In genomic region chr10:80304862-80305261, GRCm38 (mm10) we compare ENCODE assay signal across 8 mouse cellular contexts. TPM values are rescaled to one million over a fixed set of nuclear protein-coding genes. Genes with fewer than 3 reads are reported as not detected.
DNase-seq lines count a peak whose midpoint lies in the region; ATAC-seq and TF ChIP-seq lines count a peak whose summit lies in the region.

No protein-coding gene starts in this region.

- peak in 1 of 2 experiments; percentile 44; a peak in 1 of 4 replicates for TF ChIP-seq POLR2A in MEL (IDR thresholded peaks at IDR 0.05; ENCODE audit: control insufficient read depth in 1 of 2, insufficient read depth in 1 of 2, low read depth in 1 of 2, low read length in 2 of 2, poor library complexity in 1 of 2)

- WGBS in hindbrain, embryonic 12.5 days = 23% methylated on average over 25 of the region's 25 CpGs
- 3% methylated on average over 25 of the region's 25 CpGs for WGBS in liver, embryonic 13.5 days (ENCODE audit: insufficient replicate concordance)
- WGBS in neural tube, embryonic 14.5 days = 16% methylated on average over 25 of the region's 25 CpGs

- DNase-seq in A20 (ENCODE audit: low read depth, low spot score) = peak; percentile 90
- peak; percentile 82 for DNase-seq in MEL (ENCODE audit: low read depth, low spot score)
- peak; percentile 67 for DNase-seq in liver, embryonic 13.5 days
- DNase-seq in left cerebral cortex, adult 11 months (ENCODE audit: low spot score) = no peak
- DNase-seq in layer of hippocampus, adult 11-12 months (ENCODE audit: low spot score) = no peak
- no peak for DNase-seq in layer of hippocampus, adult 2 months (ENCODE audit: low spot score in 2 of 2)

- no peak overlapping the region for H3K27ac ChIP-seq in MEL (ENCODE audit: control insufficient read depth, low read depth, low read length)
- H3K27ac ChIP-seq in hindbrain, embryonic 12.5 days = no peak overlapping the region
- H3K27ac ChIP-seq in liver, embryonic 13.5 days = no peak overlapping the region
- no peak overlapping the region for H3K27ac ChIP-seq in neural tube, embryonic 14.5 days (ENCODE audit: low read depth, low read length)
- no peak overlapping the region for H3K27ac ChIP-seq in layer of hippocampus, adult 2 months

- peak overlapping the region; percentile 40 for H3K9ac ChIP-seq in MEL (ENCODE audit: control insufficient read depth, low read depth, low read length, poor library complexity, severe bottlenecking)
- peak overlapping the region; percentile 39 for H3K9ac ChIP-seq in hindbrain, embryonic 12.5 days
- H3K9ac ChIP-seq in liver, embryonic 13.5 days = no peak overlapping the region
- H3K9ac ChIP-seq in neural tube, embryonic 14.5 days (replicated peaks; ENCODE audit: low read depth, low read length) = 0 out of 2 replicates have a peak overlapping the region, but pooled peaks have one; percentile 34

- H3K9me3 ChIP-seq in MEL (replicated peaks; ENCODE audit: insufficient read depth, low read length) = no peaks in the 10 kb centered on the region
- no peaks in the 10 kb centered on the region for H3K9me3 ChIP-seq in hindbrain, embryonic 12.5 days (replicated peaks)
- H3K9me3 ChIP-seq in liver, embryonic 13.5 days (replicated peaks) = no peaks in the 10 kb centered on the region
- H3K9me3 ChIP-seq in neural tube, embryonic 14.5 days (ENCODE audit: control insufficient read depth, low read length) = no peaks in the 10 kb centered on the region

- H3K4me3 ChIP-seq in MEL (ENCODE audit: control insufficient read depth in 1 of 2, insufficient read depth in 1 of 2, low read depth in 2 of 2, low read length in 2 of 2) = peak overlapping the region; percentile 55
- peak overlapping the region; percentile 14 for H3K4me3 ChIP-seq in hindbrain, embryonic 12.5 days
- peak overlapping the region; percentile 8 for H3K4me3 ChIP-seq in liver, embryonic 13.5 days (replicated peaks)
- 0 out of 2 replicates have a peak overlapping the region, but pooled peaks have one; percentile 7 for H3K4me3 ChIP-seq in neural tube, embryonic 14.5 days (ENCODE audit: low read depth, low read length)
- H3K4me3 ChIP-seq in layer of hippocampus, adult 2 months = no peak overlapping the region

- no peak for TF ChIP-seq CTCF in MEL (IDR thresholded peaks at IDR 0.05 in 2 of 3, conservative IDR thresholded peaks at IDR 0.05 in 1 of 3; ENCODE audit: control insufficient read depth in 1 of 3, insufficient read depth in 1 of 3, low read depth in 2 of 3, low read length in 3 of 3, poor library complexity in 1 of 3, severe bottlenecking in 1 of 3)
- TF ChIP-seq CTCF in layer of hippocampus, adult 2 months (conservative IDR thresholded peaks at IDR 0.05) = no peak

- TF ChIP-seq EP300 in MEL (IDR thresholded peaks at IDR 0.05; ENCODE audit: low read depth in 1 of 2, low read length in 2 of 2) = no peak

- H3K27me3 ChIP-seq in MEL (ENCODE audit: control insufficient read depth in 1 of 2, insufficient read depth in 2 of 2, low read length in 2 of 2) = no peaks in the 10 kb centered on the region
- peaks cover 10% of the 10 kb centered on the region for H3K27me3 ChIP-seq in hindbrain, embryonic 12.5 days
- H3K27me3 ChIP-seq in liver, embryonic 13.5 days = peaks cover 98% of the 10 kb centered on the region
- no peaks in the 10 kb centered on the region for H3K27me3 ChIP-seq in neural tube, embryonic 14.5 days (ENCODE audit: control insufficient read depth, insufficient read depth, low read length)

- no peaks in the 10 kb centered on the region for H3K36me3 ChIP-seq in MEL (ENCODE audit: control insufficient read depth in 1 of 2, insufficient read depth in 2 of 2, low read length in 2 of 2)
- peaks cover 66% of the 10 kb centered on the region for H3K36me3 ChIP-seq in hindbrain, embryonic 12.5 days
- no peaks in the 10 kb centered on the region for H3K36me3 ChIP-seq in liver, embryonic 13.5 days
- H3K36me3 ChIP-seq in neural tube, embryonic 14.5 days (ENCODE audit: control insufficient read depth, insufficient read depth, low read length) = peaks cover 64% of the 10 kb centered on the region

- 0 out of 4 replicates have a peak, but pooled peaks cover 0 to 2% of the 10 kb centered on the region in 2 experiments for H3K4me1 ChIP-seq in MEL (ENCODE audit: control insufficient read depth in 1 of 2, insufficient read depth in 2 of 2, low read length in 2 of 2)
- peaks cover 35% of the 10 kb centered on the region for H3K4me1 ChIP-seq in hindbrain, embryonic 12.5 days
- H3K4me1 ChIP-seq in liver, embryonic 13.5 days (replicated peaks) = peaks cover 19% of the 10 kb centered on the region
- H3K4me1 ChIP-seq in neural tube, embryonic 14.5 days (ENCODE audit: control insufficient read depth, insufficient read depth, low read length) = peaks cover 25% of the 10 kb centered on the region

- peak overlapping the region; percentile 31 for H3K4me2 ChIP-seq in hindbrain, embryonic 12.5 days (replicated peaks)
- H3K4me2 ChIP-seq in liver, embryonic 13.5 days = peak overlapping the region; percentile 43
- H3K4me2 ChIP-seq in neural tube, embryonic 14.5 days (ENCODE audit: low read depth, low read length) = peak overlapping the region; percentile 29; the same call in 1 of the 2 replicates

- no peaks in the 10 kb centered on the region for H3K79me2 ChIP-seq in MEL (ENCODE audit: control insufficient read depth, insufficient read depth, low read length, poor library complexity)

- no peak for ATAC-seq in hindbrain, embryonic 12.5 days (ENCODE audit: low FRiP score)
- ATAC-seq in liver, embryonic 13.5 days (ENCODE audit: low read depth) = peak; percentile 63
- ATAC-seq in neural tube, embryonic 14.5 days (ENCODE audit: low read depth) = no peak

- no peak for TF ChIP-seq RAD21 in MEL (IDR thresholded peaks at IDR 0.05; ENCODE audit: low read depth, low read length)

TF ChIP-seq in MEL, 35 proteins besides CTCF, POLR2A, EP300 and RAD21:
- TF ChIP-seq ZC3H11A (IDR thresholded peaks at IDR 0.05; ENCODE audit: low read depth, low read length) (no peak), NRF1 (IDR thresholded peaks at IDR 0.05; ENCODE audit: insufficient read depth, low read depth, low read length, poor library complexity, severe bottlenecking) (peak; percentile 43; the same call in 1 of the 2 replicates)

RNA-seq across cellular contexts. Expression of gene Apc2, which starts 9.1 kb away (rescaled TPM):
- total RNA-seq in MEL (2012; rRNA removed) = 0.39 and 0.58 TPM in 2 replicates
- polyA plus RNA-seq in MEL (2012; ENCODE audit: insufficient read depth in 1 of 2, insufficient read length in 2 of 2, low read depth in 1 of 2, low replicate concordance in 2 of 2, missing spikeins in 1 of 2) = 1 to 10 TPM in 1 of 2 experiments, not detected in 1; 1.2 TPM
- 170 and 191 TPM in 2 replicates for polyA plus RNA-seq in hindbrain, embryonic 12.5 days (2016; fragmentation: Nextera tagmentation; extraction: Ambion mirVana)
- polyA plus RNA-seq in liver, embryonic 13.5 days (2015; fragmentation: Nextera tagmentation; extraction: Ambion mirVana) = 0.13 and 0.24 TPM in 2 replicates
- 169 and 231 TPM in 2 replicates for polyA plus RNA-seq in neural tube, embryonic 14.5 days (2014; fragmentation: Nextera tagmentation; extraction: Ambion mirVana)
- 100 to 1,000 TPM in 1 of 2 experiments, 10 to 100 TPM in 1; 98.3 to 110 TPM for total RNA-seq in layer of hippocampus, adult 2 months (2021)

RNA-seq across cellular contexts. Expression of gene Rps15, which starts 12.6 kb away (rescaled TPM):
- 3,963 and 4,320 TPM in 2 replicates for total RNA-seq in MEL (2012; rRNA removed)
- 1,000 to 10,000 TPM; 1,331 to 3,905 TPM for polyA plus RNA-seq in MEL (2012; ENCODE audit: insufficient read depth in 1 of 2, insufficient read length in 2 of 2, low read depth in 1 of 2, low replicate concordance in 2 of 2, missing spikeins in 1 of 2)
- polyA plus RNA-seq in hindbrain, embryonic 12.5 days (2016; fragmentation: Nextera tagmentation; extraction: Ambion mirVana) = 530 and 668 TPM in 2 replicates
- polyA plus RNA-seq in liver, embryonic 13.5 days (2015; fragmentation: Nextera tagmentation; extraction: Ambion mirVana) = 792 and 836 TPM in 2 replicates
- 537 and 599 TPM in 2 replicates for polyA plus RNA-seq in neural tube, embryonic 14.5 days (2014; fragmentation: Nextera tagmentation; extraction: Ambion mirVana)
- 100 to 1,000 TPM; 926 to 932 TPM for total RNA-seq in layer of hippocampus, adult 2 months (2021)

RNA-seq across cellular contexts. Expression of gene 2310011J03Rik, which starts 15.5 kb away (rescaled TPM):
- total RNA-seq in MEL (2012; rRNA removed) = 68.9 and 81.5 TPM in 2 replicates
- polyA plus RNA-seq in MEL (2012; ENCODE audit: insufficient read depth in 1 of 2, insufficient read length in 2 of 2, low read depth in 1 of 2, low replicate concordance in 2 of 2, missing spikeins in 1 of 2) = 10 to 100 TPM in 1 of 2 experiments, not detected in 1; 65.7 TPM
- polyA plus RNA-seq in hindbrain, embryonic 12.5 days (2016; fragmentation: Nextera tagmentation; extraction: Ambion mirVana) = 38.4 and 39.7 TPM in 2 replicates
- polyA plus RNA-seq in liver, embryonic 13.5 days (2015; fragmentation: Nextera tagmentation; extraction: Ambion mirVana) = 42.3 and 43.7 TPM in 2 replicates
- 21.3 and 23.8 TPM in 2 replicates for polyA plus RNA-seq in neural tube, embryonic 14.5 days (2014; fragmentation: Nextera tagmentation; extraction: Ambion mirVana)
- 10 to 100 TPM; 23.5 to 25.7 TPM for total RNA-seq in layer of hippocampus, adult 2 months (2021)

RNA-seq across cellular contexts. Expression of gene Pcsk4, which starts 24.4 kb away (rescaled TPM):
- total RNA-seq in MEL (2012; rRNA removed) = 6.1 and 6.5 TPM in 2 replicates
- polyA plus RNA-seq in MEL (2012; ENCODE audit: insufficient read depth in 1 of 2, insufficient read length in 2 of 2, low read depth in 1 of 2, low replicate concordance in 2 of 2, missing spikeins in 1 of 2) = 10 to 100 TPM in 1 of 2 experiments, not detected in 1; 23.1 TPM
- polyA plus RNA-seq in hindbrain, embryonic 12.5 days (2016; fragmentation: Nextera tagmentation; extraction: Ambion mirVana) = 2.2 and 2.8 TPM in 2 replicates
- 5.3 TPM in 2 replicates for polyA plus RNA-seq in liver, embryonic 13.5 days (2015; fragmentation: Nextera tagmentation; extraction: Ambion mirVana)
- 4.9 and 5.1 TPM in 2 replicates for polyA plus RNA-seq in neural tube, embryonic 14.5 days (2014; fragmentation: Nextera tagmentation; extraction: Ambion mirVana)
- total RNA-seq in layer of hippocampus, adult 2 months (2021) = 1 to 10 TPM; 2.8 to 3.2 TPM

RNA-seq across cellular contexts. Expression of gene Reep6, which starts 24.9 kb away (rescaled TPM):
- total RNA-seq in MEL (2012; rRNA removed) = 3.1 and 3.2 TPM in 2 replicates
- polyA plus RNA-seq in MEL (2012; ENCODE audit: insufficient read depth in 1 of 2, insufficient read length in 2 of 2, low read depth in 1 of 2, low replicate concordance in 2 of 2, missing spikeins in 1 of 2) = 10 to 100 TPM in 1 of 2 experiments, not detected in 1; 27.9 TPM
- 3.2 and 4.1 TPM in 2 replicates for polyA plus RNA-seq in hindbrain, embryonic 12.5 days (2016; fragmentation: Nextera tagmentation; extraction: Ambion mirVana)
- polyA plus RNA-seq in liver, embryonic 13.5 days (2015; fragmentation: Nextera tagmentation; extraction: Ambion mirVana) = 50.9 and 65.0 TPM in 2 replicates
- 3.9 and 5.4 TPM in 2 replicates for polyA plus RNA-seq in neural tube, embryonic 14.5 days (2014; fragmentation: Nextera tagmentation; extraction: Ambion mirVana)
- 10 to 100 TPM in 1 of 2 experiments, 1 to 10 TPM in 1; 9.6 to 11.0 TPM for total RNA-seq in layer of hippocampus, adult 2 months (2021)

Comparison
In these comparisons a context has a peak if more than half of its experiments do, and no peak if none do; other contexts are left out.
1. DNase-seq: peak in A20 (single experiment), MEL (single experiment) and liver, embryonic 13.5 days (single experiment); none in left cerebral cortex, adult 11 months (single experiment), layer of hippocampus, adult 11-12 months (single experiment) and layer of hippocampus, adult 2 months (0 of 2).
2. RNA of gene Apc2, which starts 9.1 kb away (polyA plus RNA-seq): 169 to 231 TPM in neural tube, embryonic 14.5 days and 170 to 191 TPM in hindbrain, embryonic 12.5 days; 1.2 TPM in MEL and 0.13 to 0.24 TPM in liver, embryonic 13.5 days; every median in the first group is over 10 times any median in the second.
3. Peak in every context shown above with its lines, with median percentiles within 50 percentile points of each other: H3K4me2 ChIP-seq.